Mouse (Mus musculus): ENCODE measurements at regions not wholly inside any gene's neighbourhood (a gene's known extent, or its start where the extent isn't known, plus 50 kb on each side); places are given as distances from the start of the nearest gene placed in this dataset.

GRCm38 (mm10) chr6:135591085-135591484, 228.7 kb downstream of the Emp1 start:
- no peak for ATAC-seq (replicated peaks; ENCODE audit: poor library complexity, severe bottlenecking)

GRCm38 (mm10) chr6:135596358-135596757, 234.0 kb downstream of the Emp1 start:
- peak; percentile 61 for ATAC-seq (replicated peaks; ENCODE audit: poor library complexity, severe bottlenecking)

GRCm38 (mm10) chr6:135610504-135611096, 248.3 kb downstream of the Emp1 start:
- ATAC-seq (replicated peaks; ENCODE audit: poor library complexity, severe bottlenecking), result no peak

- no peak for ATAC-seq (replicated peaks; ENCODE audit: poor library complexity, severe bottlenecking)
Measured at GRCm38 (mm10) chr6:135627928-135628327, 265.6 kb downstream of the Emp1 start.

GRCm38 (mm10) chr6:135629236-135629635, 266.9 kb downstream of the Emp1 start:
- no peak for ATAC-seq (replicated peaks; ENCODE audit: poor library complexity, severe bottlenecking)

GRCm38 (mm10) chr6:135632671-135633070, 270.3 kb downstream of the Emp1 start:
- no peak for ATAC-seq (replicated peaks; ENCODE audit: poor library complexity, severe bottlenecking)

GRCm38 (mm10) chr6:135636648-135637047, 274.3 kb downstream of the Emp1 start:
- no peak for ATAC-seq (replicated peaks; ENCODE audit: poor library complexity, severe bottlenecking)

- ATAC-seq (replicated peaks; ENCODE audit: poor library complexity, severe bottlenecking), result no peak
Measured at GRCm38 (mm10) chr6:135642711-135643110, 280.4 kb downstream of the Emp1 start.

- ATAC-seq (replicated peaks; ENCODE audit: poor library complexity, severe bottlenecking), result no peak
Measured at GRCm38 (mm10) chr6:135646177-135646576, 283.8 kb downstream of the Emp1 start.

- no peak for ATAC-seq (replicated peaks; ENCODE audit: poor library complexity, severe bottlenecking)
Measured at GRCm38 (mm10) chr6:135653002-135653401, 290.7 kb downstream of the Emp1 start.

GRCm38 (mm10) chr6:135662386-135662785, 300.0 kb downstream of the Emp1 start:
- ATAC-seq (replicated peaks; ENCODE audit: poor library complexity, severe bottlenecking), result no peak

- no peak for ATAC-seq (replicated peaks; ENCODE audit: poor library complexity, severe bottlenecking)
Measured at GRCm38 (mm10) chr6:135662801-135663537, 300.6 kb downstream of the Emp1 start.
